Mouse (Mus musculus) MEL (cell line): ENCODE results near the gene Col11a2. TPM values are rescaled to one million over a fixed set of nuclear protein-coding genes. Genes with fewer than 3 reads are reported as not detected.

Experiments
- DNase-seq: peaks from one replicate; pipeline ENCODE4 v3.0.0; 2011; ENCODE audit warnings: low read depth, low spot score
- H3K27ac ChIP-seq: 2 replicates; pipeline ENCODE4 v1.5.1; 2012; ENCODE audit warnings: low read depth, mild to moderate bottlenecking, control low read depth, low read length, moderate library complexity; ENCODE audit not compliant: control insufficient read depth
- H3K27me3 ChIP-seq, 2 experiments: fragments of 150-350 bp in 1 of 2; sonication (generic) in 1 of 2; 2 replicates each; pipeline ENCODE4 v1.6.1; 2012; ENCODE audit warnings: low read length in 2 of 2, mild to moderate bottlenecking in 2 of 2, improper control_type of control experiment in 1 of 2, moderate library complexity in 1 of 2; ENCODE audit not compliant: insufficient read depth in 2 of 2, control insufficient read depth in 1 of 2
- H3K36me3 ChIP-seq, 2 experiments: 2 replicates each; pipeline ENCODE4 v1.6.1; 2012 to 2014; ENCODE audit warnings: low read length in 2 of 2, improper control_type of control experiment in 1 of 2, inconsistent platforms in 1 of 2, mild to moderate bottlenecking in 1 of 2; ENCODE audit not compliant: insufficient read depth in 2 of 2, control insufficient read depth in 1 of 2
- H3K4me1 ChIP-seq, 2 experiments: fragments of 150-350 bp in 1 of 2; sonication (generic) in 1 of 2; 2 replicates each; pipeline ENCODE4 v1.6.1; 2012; ENCODE audit warnings: low read length in 2 of 2, improper control_type of control experiment in 1 of 2, mild to moderate bottlenecking in 1 of 2; ENCODE audit not compliant: insufficient read depth in 2 of 2, control insufficient read depth in 1 of 2
- H3K4me3 ChIP-seq, 2 experiments: fragments of 150-350 bp in 1 of 2; sonication (generic) in 1 of 2; 2 replicates each; pipeline ENCODE4 v1.5.1; 2012; ENCODE audit warnings: low read depth in 2 of 2, low read length in 2 of 2, mild to moderate bottlenecking in 2 of 2, moderate library complexity in 2 of 2, control low read depth in 1 of 2, improper control_type of control experiment in 1 of 2; ENCODE audit not compliant: control insufficient read depth in 1 of 2, insufficient read depth in 1 of 2
- H3K79me2 ChIP-seq: 2 replicates; pipeline ENCODE4 v1.6.1; 2012; ENCODE audit warnings: mild to moderate bottlenecking, low read length, moderate library complexity; ENCODE audit not compliant: control insufficient read depth, poor library complexity, insufficient read depth
- H3K9ac ChIP-seq: 2 replicates; pipeline ENCODE4 v1.6.1; 2012; ENCODE audit warnings: low read depth, mild to moderate bottlenecking, control low read depth, low read length, moderate library complexity; ENCODE audit not compliant: control insufficient read depth, poor library complexity, severe bottlenecking
- H3K9me3 ChIP-seq: fragments of 150-350 bp; sonication (generic); replicated peaks from 2 replicates; pipeline ENCODE4 v1.6.1; 2012; ENCODE audit warnings: mild to moderate bottlenecking, low read length, improper control_type of control experiment, moderate library complexity; ENCODE audit not compliant: insufficient read depth
- BHLHE40 ChIP-seq: IDR thresholded peaks from 2 replicates; pipeline ENCODE4 v1.6.1; 2012; ENCODE audit warnings: low read depth, mild to moderate bottlenecking, inconsistent platforms, low read length, improper control_type of control experiment, borderline replicate concordance
- CTCF ChIP-seq, 3 experiments: IDR thresholded peaks in 2 of 3; conservative IDR thresholded peaks in 1 of 3; 2 replicates each; pipeline ENCODE4 v1.5.1; 2011 to 2012; ENCODE audit warnings: low read length in 3 of 3, low read depth in 2 of 3, mild to moderate bottlenecking in 2 of 3, improper control_type of control experiment in 1 of 3, inconsistent platforms in 1 of 3, mixed read lengths in 1 of 3, moderate library complexity in 1 of 3; ENCODE audit not compliant: control insufficient read depth in 1 of 3, insufficient read depth in 1 of 3, poor library complexity in 1 of 3, severe bottlenecking in 1 of 3
- GABPA ChIP-seq: IDR thresholded peaks from 2 replicates; pipeline ENCODE4 v1.6.1; 2012; ENCODE audit warnings: low read depth, mild to moderate bottlenecking, inconsistent platforms, low read length, improper control_type of control experiment, moderate library complexity
- GATA1 ChIP-seq: IDR thresholded peaks from 2 replicates; pipeline ENCODE4 v1.6.1; 2011; ENCODE audit warnings: low read depth, low read length, improper control_type of control experiment
- MAZ ChIP-seq: IDR thresholded peaks from 2 replicates; pipeline ENCODE4 v1.6.1; 2012; ENCODE audit warnings: low read depth, mild to moderate bottlenecking, inconsistent platforms, low read length, improper control_type of control experiment
- POLR2AphosphoS2 ChIP-seq: IDR thresholded peaks from 2 replicates; pipeline ENCODE4 v1.6.1; 2011; ENCODE audit warnings: low read length, improper control_type of control experiment
- RCOR1 ChIP-seq: IDR thresholded peaks from 2 replicates; pipeline ENCODE4 v1.6.1; 2012; ENCODE audit warnings: low read depth, mild to moderate bottlenecking, inconsistent platforms, low read length, improper control_type of control experiment
- TAL1 ChIP-seq: IDR thresholded peaks from 2 replicates; pipeline ENCODE4 v1.6.1; 2012; ENCODE audit warnings: mild to moderate bottlenecking, inconsistent platforms, low read length, moderate library complexity, mixed read lengths
- TBP ChIP-seq: IDR thresholded peaks from 2 replicates; pipeline ENCODE4 v1.8.0; 2011; ENCODE audit warnings: low read depth, low read length, improper control_type of control experiment
- USF1 ChIP-seq: IDR thresholded peaks from 2 replicates; pipeline ENCODE4 v1.6.1; 2014; ENCODE audit warnings: low read depth, mild to moderate bottlenecking, inconsistent platforms, low read length, improper control_type of control experiment, moderate library complexity
- USF2 ChIP-seq, 2 experiments: IDR thresholded peaks; 2 replicates each; pipeline ENCODE4 v1.6.1; 2011 to 2012; ENCODE audit warnings: improper control_type of control experiment in 2 of 2, low read length in 2 of 2, borderline replicate concordance in 1 of 2, inconsistent platforms in 1 of 2, low read depth in 1 of 2, mild to moderate bottlenecking in 1 of 2; ENCODE audit not compliant: insufficient read depth in 1 of 2
- ZKSCAN1 ChIP-seq: IDR thresholded peaks from 2 replicates; pipeline ENCODE4 v1.6.1; 2012; ENCODE audit warnings: low read depth, mild to moderate bottlenecking, inconsistent platforms, low read length, improper control_type of control experiment, moderate library complexity
- ZNF384 ChIP-seq: IDR thresholded peaks from 2 replicates; pipeline ENCODE4 v1.6.1; 2012; ENCODE audit warnings: low read depth, mild to moderate bottlenecking, inconsistent platforms, low read length, improper control_type of control experiment
- polyA plus RNA-seq, 2 experiments: library from polyadenylated mRNA; stranded (reverse) in 1 of 2; unstranded in 1 of 2; fragments of >175 nt in 1 of 2; fragments of >200 nt in 1 of 2; gene quantifications; 2 replicates each; pipeline versions ENCODE4 v1.2.1 to v1.2.4; 2012; ENCODE audit warnings: low replicate concordance in 2 of 2, low read depth in 1 of 2; ENCODE audit not compliant: insufficient read length in 2 of 2, insufficient read depth in 1 of 2, missing spikeins in 1 of 2
- total RNA-seq: library from RNA; depleted of rRNA; stranded (reverse); fragments of 300-350 nt; gene quantifications from 2 replicates; pipeline ENCODE4 v1.2.3, GENCODE M21; 2012

The Col11a2 gene
- total and polyA plus RNA-seq, 3 experiments: 4.6 to 14.5 TPM; not detected in 1

DNA sequence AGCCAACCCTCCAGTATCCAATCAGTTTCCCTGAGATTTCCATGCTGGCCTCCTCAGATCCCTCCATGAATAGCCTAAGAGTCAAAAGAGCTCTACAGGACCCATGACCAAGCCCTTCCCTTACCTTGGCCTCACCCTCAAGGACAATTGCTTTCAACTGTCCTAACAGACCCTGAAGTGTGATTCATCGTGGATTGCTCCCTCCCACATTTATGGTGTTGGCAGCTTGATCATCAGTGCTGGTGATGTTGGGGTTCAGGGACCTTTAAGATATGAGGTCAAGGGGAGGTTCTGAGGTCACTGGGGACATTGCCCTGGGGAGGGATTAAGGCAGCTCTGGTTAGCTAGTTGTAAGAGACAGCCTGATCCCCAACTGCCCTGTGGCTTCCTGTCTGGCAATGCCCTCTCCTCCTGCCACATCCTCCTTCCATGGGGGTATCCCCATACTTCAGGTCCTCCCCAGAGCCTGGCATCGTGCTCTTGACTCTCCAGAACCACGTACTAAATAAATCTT, 57.3 kb downstream of the Col11a2 start:
- no peak overlapping the region for H3K9ac ChIP-seq
- no peak for DNase-seq
- H3K79me2 ChIP-seq: no peaks in the 10 kb centered on the region
- no peak overlapping the region for H3K4me3 ChIP-seq
- no peak for TF ChIP-seq TAL1
- H3K9me3 ChIP-seq: no peaks in the 10 kb centered on the region
- H3K27me3 ChIP-seq: no peaks in the 10 kb centered on the region
- peaks cover 0 to 2% of the 10 kb centered on the region in 2 experiments; a peak in 1 of 4 replicates for H3K36me3 ChIP-seq
- H3K27ac ChIP-seq: no peak overlapping the region
- peaks cover 0 to 5% of the 10 kb centered on the region in 2 experiments; a peak in 3 of 4 replicates for H3K4me1 ChIP-seq

DNA sequence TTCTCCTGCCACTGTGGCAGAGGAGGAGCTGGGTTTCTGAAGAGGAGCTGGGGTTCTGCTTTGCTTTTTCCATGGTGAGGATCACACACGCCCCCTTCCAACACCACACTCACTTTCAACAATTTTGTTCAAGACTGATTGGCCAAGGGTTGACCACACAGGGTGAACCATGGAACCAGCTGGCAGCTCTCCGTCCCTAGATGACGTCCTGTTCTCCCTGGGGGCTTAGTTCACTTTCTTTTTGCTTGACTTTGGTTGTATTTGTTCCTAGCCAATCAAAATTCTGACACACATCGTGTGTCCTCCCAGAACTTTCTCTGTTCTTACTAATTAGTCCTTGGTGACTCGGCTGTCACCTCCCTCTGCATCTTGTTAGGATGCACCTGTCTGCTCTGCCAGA, 58.0 kb downstream of the Col11a2 start:
- no peaks in the 10 kb centered on the region; a peak in 1 of 4 replicates for H3K36me3 ChIP-seq
- no peak overlapping the region for H3K27ac ChIP-seq
- no peak for TF ChIP-seq RCOR1
- no peak for TF ChIP-seq GABPA
- no peak for TF ChIP-seq GATA1
- no peaks in the 10 kb centered on the region for H3K27me3 ChIP-seq
- H3K4me1 ChIP-seq: peaks cover 0 to 5% of the 10 kb centered on the region in 2 experiments; a peak in 3 of 4 replicates
- no peaks in the 10 kb centered on the region for H3K79me2 ChIP-seq
- no peak overlapping the region for H3K4me3 ChIP-seq
- DNase-seq: no peak
- no peaks in the 10 kb centered on the region for H3K9me3 ChIP-seq
- H3K9ac ChIP-seq: no peak overlapping the region

DNA sequence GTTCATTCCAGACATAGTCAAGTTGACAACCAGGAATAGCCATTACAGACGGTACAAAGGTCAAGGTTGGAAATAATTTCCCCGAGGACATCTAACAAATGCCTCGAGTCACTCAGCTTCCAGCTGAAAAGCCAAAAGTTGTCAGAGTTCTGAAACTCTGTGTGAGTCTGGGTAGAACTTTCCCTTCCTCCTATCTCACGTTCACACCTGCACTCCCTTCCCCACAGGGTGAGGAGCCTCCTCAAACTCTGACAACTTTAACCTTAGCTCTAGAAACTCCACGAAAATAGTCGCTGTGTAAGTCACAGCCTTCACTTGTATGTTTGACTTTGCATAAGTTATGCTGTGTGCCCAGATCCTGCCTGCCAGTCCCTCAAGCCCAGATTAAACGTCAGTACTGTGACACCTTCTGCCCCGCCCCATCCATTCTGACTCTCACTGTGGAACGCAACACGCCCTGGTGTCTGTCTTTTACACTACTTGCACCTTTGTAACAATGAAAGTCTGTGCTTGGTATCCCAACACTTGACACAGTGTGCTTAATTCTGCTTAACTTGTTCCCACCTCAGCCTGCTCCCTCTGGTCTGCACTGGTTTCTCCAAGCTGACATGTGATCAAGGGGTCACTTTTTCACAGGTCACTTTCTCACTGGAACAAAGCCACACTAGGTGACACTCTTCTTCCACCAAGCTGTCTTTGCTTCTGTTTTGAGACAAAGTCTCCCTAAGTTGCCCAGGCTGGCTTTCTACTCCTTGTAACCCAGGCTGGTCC, 59.7 kb downstream of the Col11a2 start:
- Histone ChIP-seq H3K9me3 (no peaks in the 10 kb centered on the region), H3K4me1 (no peaks in the 10 kb centered on the region; a peak in 1 of 4 replicates), H3K4me3 (no peak overlapping the region), H3K9ac (no peak overlapping the region), H3K27ac (no peak overlapping the region), H3K36me3 (no peaks in the 10 kb centered on the region), H3K27me3 (no peaks in the 10 kb centered on the region), H3K79me2 (no peaks in the 10 kb centered on the region)
- DNase-seq: no peak
- TF ChIP-seq CTCF (IDR thresholded peaks at IDR 0.05 in 2 of 3, conservative IDR thresholded peaks at IDR 0.05 in 1 of 3; ENCODE audit: control insufficient read depth in 1 of 3, insufficient read depth in 1 of 3, low read depth in 2 of 3, low read length in 3 of 3, poor library complexity in 1 of 3, severe bottlenecking in 1 of 3) (no peak), ZKSCAN1 (no peak), TAL1 (peak; percentile 41; the same call in 1 of the 2 replicates)

DNA sequence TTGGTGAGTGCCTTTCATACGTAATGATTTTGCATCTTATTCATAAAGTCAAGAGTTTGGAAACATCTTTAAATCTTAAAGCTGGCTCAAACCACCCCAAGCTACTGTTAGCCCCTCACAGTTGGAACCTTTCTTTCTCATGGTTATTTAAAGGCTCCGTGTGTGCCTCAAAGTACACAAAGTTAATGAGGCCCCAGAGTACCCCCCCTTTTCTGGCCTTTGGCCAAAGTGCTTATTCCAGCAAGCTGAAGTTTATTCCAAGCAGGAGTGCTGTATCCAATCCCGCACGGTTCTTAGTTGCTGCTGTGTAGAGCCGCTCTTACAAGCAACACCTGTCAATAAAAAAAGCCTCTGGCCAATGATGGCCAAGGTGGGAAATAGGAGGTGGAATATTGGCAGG, 60.3 kb downstream of the Col11a2 start:
- DNase-seq: no peak
- TF ChIP-seq USF1 (no peak), USF2 (IDR thresholded peaks at IDR 0.05; ENCODE audit: borderline replicate concordance in 1 of 2, insufficient read depth in 1 of 2, low read depth in 1 of 2, low read length in 2 of 2) (no peak), TBP (no peak), ZNF384 (no peak), BHLHE40 (no peak), MAZ (no peak), POLR2AphosphoS2 (no peak)
- Histone ChIP-seq H3K9ac (no peak overlapping the region), H3K27ac (no peak overlapping the region), H3K79me2 (no peaks in the 10 kb centered on the region), H3K4me1 (no peaks in the 10 kb centered on the region; a peak in 1 of 4 replicates), H3K27me3 (no peaks in the 10 kb centered on the region), H3K9me3 (no peaks in the 10 kb centered on the region), H3K4me3 (no peak overlapping the region), H3K36me3 (no peaks in the 10 kb centered on the region)
